In the genomic region with DNA sequence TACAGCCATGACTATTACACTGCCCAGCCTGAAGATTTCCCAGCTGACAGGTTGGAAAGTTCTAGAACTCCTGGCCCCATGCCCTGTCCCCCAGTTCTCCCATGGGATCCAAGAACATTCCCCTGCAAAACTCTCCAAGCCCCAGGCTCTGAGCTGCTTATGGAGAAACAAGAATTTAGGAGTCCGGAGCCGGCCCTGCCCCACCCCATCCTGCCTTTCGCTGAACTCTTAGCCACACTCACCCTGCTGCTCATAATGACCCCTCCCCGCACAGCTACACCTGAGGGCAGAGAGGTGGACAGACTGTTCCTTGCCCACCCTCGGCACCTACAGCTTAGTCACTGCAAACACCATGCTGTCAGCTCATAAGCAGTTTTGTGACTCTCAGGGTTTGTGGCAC, we compare ENCODE assay signal across 26 mouse cellular contexts. TPM values are rescaled to one million over a fixed set of nuclear protein-coding genes. Genes with fewer than 3 reads are reported as not detected.
"Had no signal": no experiment of that assay in that cellular context is flagged by ENCODE, and none has a peak within 500 bp of the region (broad histone marks: within the 10 kb centered on the region; RNA-seq: fewer than 3 reads in every experiment).

No protein-coding gene starts in this region.

- H3K9ac ChIP-seq: forebrain, postnatal 0 days; heart, embryonic 12.5 days; heart, embryonic 15.5 days; limb, embryonic 12.5 days; limb, embryonic 15.5 days; liver, embryonic 12.5 days; liver, embryonic 14.5 days had no signal

- H3K9me3 ChIP-seq: heart, embryonic 12.5 days; heart, embryonic 15.5 days; hindbrain, embryonic 13.5 days; limb, embryonic 12.5 days; limb, embryonic 15.5 days; liver, embryonic 12.5 days had no signal

- H3K36me3 ChIP-seq: heart, embryonic 12.5 days; heart, embryonic 15.5 days; hindbrain, embryonic 13.5 days; limb, embryonic 12.5 days; limb, embryonic 15.5 days; liver, embryonic 12.5 days had no signal

- H3K4me1 ChIP-seq: hindbrain, embryonic 13.5 days; limb, embryonic 15.5 days; liver, embryonic 12.5 days had no signal

- H3K27me3 ChIP-seq: heart, embryonic 15.5 days; limb, embryonic 15.5 days had no signal

- DNase-seq: forebrain, postnatal 0 days; gastrocnemius, postnatal 14 days; gastrocnemius, postnatal 36 days; heart, adult 11 months; heart, adult 2 months; heart, postnatal 14 days; heart, postnatal 36 days; kidney, adult 18-20 months; kidney, adult 8-10 months; kidney, postnatal 14 days; kidney, postnatal 36 days; layer of hippocampus, adult 9-11 months; layer of hippocampus, postnatal 36 days; left cerebral cortex, postnatal 4 days had no signal

- H3K4me2 ChIP-seq: heart, embryonic 12.5 days; heart, embryonic 15.5 days; hindbrain, embryonic 13.5 days; limb, embryonic 12.5 days; limb, embryonic 15.5 days; liver, embryonic 12.5 days had no signal

- H3K27ac ChIP-seq: heart, adult 2 months; heart, embryonic 15.5 days; hindbrain, embryonic 13.5 days; limb, embryonic 12.5 days; limb, embryonic 15.5 days; liver, embryonic 12.5 days; liver, embryonic 14.5 days had no signal

- H3K4me3 ChIP-seq: heart, adult 2 months; heart, embryonic 12.5 days; heart, embryonic 15.5 days; hindbrain, embryonic 13.5 days; limb, embryonic 12.5 days; limb, embryonic 15.5 days; liver, embryonic 12.5 days had no signal

- ATAC-seq: forebrain, postnatal 0 days; hindbrain, embryonic 16.5 days; inflammation-experienced regulatory T-cells, adult 6 months; liver, embryonic 12.5 days had no signal

RNA-seq across cellular contexts. Expression of a gene that starts 52.8 kb away (rescaled TPM):
- polyA plus RNA-seq: heart, adult 2 months; heart, embryonic 12.5 days; heart, embryonic 15.5 days; heart, postnatal 0 days; hindbrain, embryonic 13.5 days; hindbrain, embryonic 16.5 days; large intestine, adult 2 months; limb, embryonic 15.5 days; liver, adult 2 months; liver, embryonic 12.5 days; liver, embryonic 14.5 days had no signal
